Mouse (Mus musculus) hindbrain, embryonic 10.5 days (tissue): ENCODE results near the gene Smap2. TPM values are rescaled to one million over a fixed set of nuclear protein-coding genes. Genes with fewer than 3 reads are reported as not detected.
"Not testable (repeated sequence)": the region's sequence is repeated elsewhere in the genome, so short reads cannot be mapped to it uniquely, and the experiment has no call there.

ENCODE experiments used
- DNase-seq: peaks from one replicate; pipeline ENCODE4 v3.0.0-alpha.2; 2017; ENCODE audit warnings: low spot score
- H3K27ac ChIP-seq: fragments of 300-500 bp; sonication (generic); 2 replicates; pipeline ENCODE4 v1.5.1; 2016; ENCODE audit warnings: mild to moderate bottlenecking, moderate library complexity
- H3K27me3 ChIP-seq: fragments of 300-500 bp; sonication (generic); 2 replicates; pipeline ENCODE4 v1.6.1; 2016; ENCODE audit warnings: mild to moderate bottlenecking; ENCODE audit not compliant: poor library complexity, insufficient read depth, severe bottlenecking
- H3K36me3 ChIP-seq: fragments of 300-500 bp; sonication (generic); 2 replicates; pipeline ENCODE4 v1.6.1; 2016; ENCODE audit warnings: mild to moderate bottlenecking, moderate library complexity
- H3K4me1 ChIP-seq: fragments of 300-500 bp; sonication (generic); replicated peaks from 2 replicates; pipeline ENCODE4 v1.6.1; 2016; ENCODE audit warnings: mild to moderate bottlenecking
- H3K4me3 ChIP-seq: fragments of 300-500 bp; sonication (generic); 2 replicates; pipeline ENCODE4 v1.5.1; 2016; ENCODE audit warnings: mild to moderate bottlenecking, moderate library complexity
- H3K9me3 ChIP-seq: fragments of 300-500 bp; sonication (generic); 2 replicates; pipeline ENCODE4 v1.6.1; 2016; ENCODE audit warnings: mild to moderate bottlenecking, moderate library complexity
- WGBS: fragments of 180-500 bp; shearing (Covaris S2); methylation state at CpG from one replicate; pipeline ENCODE4 v1.1.7; 2016; 5-methylcytosine and 5-hydroxymethylcytosine counted together
- polyA plus RNA-seq: library from polyadenylated mRNA; unstranded; fragments of >200 nt; fragmentation: Nextera tagmentation; extraction: Ambion mirVana; gene quantifications from 2 replicates; pipeline ENCODE4 v1.2.1, GENCODE M21; 2016

The Smap2 gene
- polyA plus RNA-seq = 15.2 and 19.2 TPM in 2 replicates

DNA sequence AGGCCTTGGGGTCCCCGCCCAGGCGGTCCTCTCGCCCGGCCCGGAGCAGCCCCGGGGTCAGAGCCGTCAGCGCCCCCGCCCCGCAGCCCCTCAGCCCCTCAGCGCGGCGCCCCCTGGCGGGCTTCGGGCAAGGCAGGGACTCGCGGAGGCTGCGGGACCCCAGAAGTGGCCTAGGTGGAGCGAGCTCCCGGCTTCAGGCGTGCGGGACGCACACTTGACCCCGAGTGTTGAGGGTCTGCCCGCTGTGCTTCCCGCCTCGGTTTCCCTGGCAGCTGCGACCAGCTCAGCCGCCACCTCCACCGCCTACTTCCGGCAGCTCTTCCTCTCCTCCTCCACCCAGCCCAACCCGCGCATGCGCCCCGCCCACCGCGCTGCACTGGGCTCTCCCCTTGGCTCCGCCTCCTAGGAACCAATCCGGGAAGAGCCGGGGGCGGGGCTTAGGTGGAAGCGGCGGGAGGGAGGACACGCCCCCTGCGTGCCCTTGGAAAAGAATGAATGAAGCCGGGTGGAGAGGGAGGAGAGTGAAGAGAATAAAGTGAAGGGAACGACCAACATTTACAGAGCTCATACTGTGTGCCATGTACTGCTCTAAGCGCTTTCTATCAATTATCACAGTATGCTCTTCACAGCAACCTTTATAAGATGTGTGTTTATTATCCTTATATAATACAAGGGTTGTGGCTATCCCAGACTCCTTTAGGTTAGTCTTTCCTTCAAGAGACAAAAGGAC is at the start of gene Smap2:
Smap2 (minus strand) TSS at position 320 of the 730 bp plus-strand sequence.
- under 1% methylated on average over 48 of the region's 48 CpGs for whole genome bisulfite sequencing
- DNase-seq = peak; percentile 98

GRCm38 (mm10) chr4:121065336-121065735 is 48.3 kb upstream of the Smap2 start:
- no peaks in the 10 kb centered on the region for H3K27me3 ChIP-seq
- no peak overlapping the region for H3K4me3 ChIP-seq
- no peaks in the 10 kb centered on the region for H3K4me1 ChIP-seq
- H3K9me3 ChIP-seq = no peaks in the 10 kb centered on the region
- 89% methylated on average over 2 of the region's 2 CpGs for WGBS
- H3K36me3 ChIP-seq = peaks cover 78% of the 10 kb centered on the region
- no peak overlapping the region for H3K27ac ChIP-seq
- no peak for DNase-seq

More for the DNA sequence above, at the start of gene Smap2:
- no peaks in the 10 kb centered on the region for H3K27me3 ChIP-seq
- peak within 1 kb of the TSS; percentile 94 for H3K27ac ChIP-seq
- no peaks in the 10 kb centered on the region for H3K9me3 ChIP-seq
- H3K4me3 ChIP-seq = peak within 1 kb of the TSS; percentile 100
- H3K36me3 ChIP-seq = no peaks in the 10 kb centered on the region
- peaks cover 32% of the 10 kb centered on the region for H3K4me1 ChIP-seq

DNA sequence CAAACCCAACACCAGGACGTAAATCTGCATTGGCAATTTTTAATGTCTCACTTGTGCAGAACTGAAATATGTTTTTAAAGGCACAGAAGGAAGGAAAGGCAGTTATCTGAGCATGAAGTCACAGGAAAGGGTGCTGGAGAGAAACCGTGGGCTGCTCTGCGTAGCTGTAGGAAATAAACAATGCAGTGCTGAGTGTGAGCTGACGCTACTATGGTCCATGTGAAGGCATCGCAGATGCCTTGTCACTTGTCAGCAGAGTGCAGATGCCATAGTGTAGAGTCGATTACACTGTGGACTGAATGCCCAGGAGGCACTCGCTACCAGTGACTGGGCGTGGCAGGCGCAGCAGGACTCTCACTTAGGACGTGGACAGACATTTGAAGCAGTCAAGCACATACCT is 42.2 kb upstream of the Smap2 start:
- not testable (repeated sequence) for DNase-seq, H3K9me3 ChIP-seq, H3K4me1 ChIP-seq, H3K27me3 ChIP-seq, H3K27ac ChIP-seq, H3K4me3 ChIP-seq
- WGBS = 91% methylated on average over 10 of the region's 10 CpGs
- H3K36me3 ChIP-seq = peaks cover 42% of the 10 kb centered on the region

GRCm38 (mm10) chr4:121057032-121057431 is 40.0 kb upstream of the Smap2 start:
- no peaks in the 10 kb centered on the region for H3K9me3 ChIP-seq
- WGBS = 78% methylated on average over 2 of the region's 2 CpGs
- H3K27me3 ChIP-seq = peaks cover 24% of the 10 kb centered on the region
- H3K4me3 ChIP-seq = no peak overlapping the region
- H3K27ac ChIP-seq = no peak overlapping the region
- H3K36me3 ChIP-seq = peaks cover 29% of the 10 kb centered on the region
- H3K4me1 ChIP-seq = peaks cover 15% of the 10 kb centered on the region
- DNase-seq = no peak

DNA sequence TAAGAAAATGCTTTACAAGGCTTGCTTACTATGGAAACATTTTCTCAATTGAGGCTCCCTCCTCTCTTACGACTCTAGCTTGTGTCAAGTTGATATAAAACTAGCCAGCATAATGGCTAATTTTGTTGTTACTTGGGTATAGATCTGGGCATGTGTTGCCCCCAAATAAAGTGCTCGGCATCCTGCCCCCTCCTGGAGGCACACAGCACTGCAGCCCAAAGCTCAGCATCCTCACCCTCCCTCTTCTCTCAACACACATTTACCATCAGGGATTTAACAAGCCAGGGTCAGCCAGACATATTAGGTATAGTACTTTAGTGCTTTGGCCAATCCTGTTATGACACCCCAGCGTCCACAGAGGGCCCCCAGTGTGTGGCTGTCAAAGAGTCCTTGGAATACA is 39.3 kb upstream of the Smap2 start:
- 47% methylated on average over 3 of the region's 3 CpGs for WGBS
- no peak for DNase-seq

DNA sequence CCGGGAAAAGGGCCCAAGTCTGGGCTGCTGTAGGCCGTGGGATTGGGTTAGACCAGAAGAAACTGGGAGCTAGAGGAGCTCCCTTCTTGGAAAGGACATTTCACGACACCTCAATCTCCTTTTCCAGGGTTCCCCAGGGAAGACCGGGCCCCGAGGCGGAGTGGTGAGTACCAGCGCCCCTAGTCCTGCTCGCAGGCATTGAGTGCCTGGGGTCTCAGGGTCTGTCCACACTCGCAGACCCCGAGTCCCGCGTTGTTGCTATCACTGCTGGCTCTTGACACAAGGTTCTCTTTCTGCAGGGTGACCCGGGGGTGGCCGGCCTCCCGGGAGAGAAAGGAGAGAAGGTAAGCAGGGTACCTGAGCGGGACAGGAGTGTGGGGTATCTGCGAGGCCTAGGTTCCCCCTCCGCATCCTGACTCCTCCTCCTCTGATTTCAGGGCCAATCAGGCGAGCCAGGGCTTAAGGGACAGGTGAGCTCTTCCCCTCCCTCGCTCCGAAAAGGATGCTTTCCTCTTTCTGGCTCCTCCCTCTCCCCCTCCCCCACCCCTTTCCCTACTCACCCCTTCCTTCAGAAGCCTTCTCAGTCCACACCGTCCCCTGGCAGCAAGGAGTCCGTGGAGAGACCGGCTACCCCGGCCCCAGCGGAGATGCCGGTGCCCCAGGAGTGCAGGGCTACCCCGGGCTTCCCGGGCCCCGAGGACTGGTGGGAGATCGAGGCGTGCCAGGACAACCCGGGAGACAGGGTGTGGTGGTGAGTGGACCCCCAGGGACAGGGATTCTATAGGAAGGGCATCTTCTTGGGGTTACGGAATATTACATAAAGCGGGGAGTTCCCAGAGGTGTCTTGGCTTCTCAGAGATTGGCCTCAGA is 35.6 kb upstream of the Smap2 start:
- Histone ChIP-seq H3K27me3 (peaks cover 33% of the 10 kb centered on the region), H3K9me3 (no peaks in the 10 kb centered on the region), H3K36me3 (no peaks in the 10 kb centered on the region; the same call in 1 of the 2 replicates), H3K27ac (peak overlapping the region; percentile 50), H3K4me3 (peak overlapping the region; percentile 41), H3K4me1 (peaks cover 21% of the 10 kb centered on the region)
- WGBS = 8% methylated on average over 35 of the region's 35 CpGs
- DNase-seq = no peak

More for the DNA sequence above, 39.3 kb upstream of the Smap2 start:
- H3K4me3 ChIP-seq = no peak overlapping the region
- no peak overlapping the region for H3K27ac ChIP-seq
- peaks cover 24% of the 10 kb centered on the region for H3K36me3 ChIP-seq
- H3K9me3 ChIP-seq = no peaks in the 10 kb centered on the region
- peaks cover 31% of the 10 kb centered on the region for H3K27me3 ChIP-seq
- peaks cover 21% of the 10 kb centered on the region for H3K4me1 ChIP-seq

GRCm38 (mm10) chr4:121051863-121052262 is 34.8 kb upstream of the Smap2 start:
- Histone ChIP-seq H3K27me3 (peaks cover 33% of the 10 kb centered on the region), H3K4me3 (no peak overlapping the region), H3K36me3 (no peaks in the 10 kb centered on the region; the same call in 1 of the 2 replicates), H3K27ac (0 out of 2 replicates have a peak overlapping the region, but pooled peaks have one; percentile 50), H3K9me3 (no peaks in the 10 kb centered on the region), H3K4me1 (peaks cover 21% of the 10 kb centered on the region)
- 22% methylated on average over 4 of the region's 4 CpGs for WGBS
- DNase-seq = no peak

DNA sequence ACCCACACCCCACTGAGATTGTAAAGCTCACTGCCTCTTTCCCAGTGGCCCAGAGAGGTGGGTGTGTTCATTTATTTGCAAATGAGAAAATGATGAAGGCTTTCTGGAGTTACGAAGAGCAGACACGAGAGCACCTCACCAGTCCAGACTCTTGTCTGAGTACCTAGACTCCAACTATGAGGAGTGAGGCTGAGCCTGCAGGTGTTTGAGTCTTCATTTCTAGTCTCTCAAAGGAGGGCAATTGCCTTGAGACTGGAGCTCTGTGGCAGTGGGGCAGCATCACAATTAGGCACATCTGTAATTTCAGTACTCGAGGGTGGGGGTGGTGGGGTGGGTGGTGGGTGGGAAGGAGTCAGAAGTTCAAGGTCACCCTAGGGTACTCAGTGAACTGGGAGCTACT is 25.9 kb upstream of the Smap2 start:
- WGBS = 77% methylated on average over 3 of the region's 3 CpGs
- H3K27ac ChIP-seq = peak overlapping the region; percentile 72; the same call in 1 of the 2 replicates
- peaks cover 30% of the 10 kb centered on the region for H3K27me3 ChIP-seq
- no peaks in the 10 kb centered on the region for H3K36me3 ChIP-seq
- no peaks in the 10 kb centered on the region for H3K9me3 ChIP-seq
- DNase-seq = no peak
- H3K4me3 ChIP-seq = no peak overlapping the region
- peaks cover 37% of the 10 kb centered on the region for H3K4me1 ChIP-seq

GRCm38 (mm10) chr4:121042472-121042871 is 25.4 kb upstream of the Smap2 start:
- no peak for DNase-seq
- no peaks in the 10 kb centered on the region for H3K9me3 ChIP-seq
- H3K27ac ChIP-seq = peak overlapping the region; percentile 72
- 58% methylated on average over 5 of the region's 5 CpGs for WGBS
- H3K36me3 ChIP-seq = no peaks in the 10 kb centered on the region
- peaks cover 34% of the 10 kb centered on the region for H3K27me3 ChIP-seq
- H3K4me1 ChIP-seq = peaks cover 37% of the 10 kb centered on the region
- H3K4me3 ChIP-seq = no peak overlapping the region

DNA sequence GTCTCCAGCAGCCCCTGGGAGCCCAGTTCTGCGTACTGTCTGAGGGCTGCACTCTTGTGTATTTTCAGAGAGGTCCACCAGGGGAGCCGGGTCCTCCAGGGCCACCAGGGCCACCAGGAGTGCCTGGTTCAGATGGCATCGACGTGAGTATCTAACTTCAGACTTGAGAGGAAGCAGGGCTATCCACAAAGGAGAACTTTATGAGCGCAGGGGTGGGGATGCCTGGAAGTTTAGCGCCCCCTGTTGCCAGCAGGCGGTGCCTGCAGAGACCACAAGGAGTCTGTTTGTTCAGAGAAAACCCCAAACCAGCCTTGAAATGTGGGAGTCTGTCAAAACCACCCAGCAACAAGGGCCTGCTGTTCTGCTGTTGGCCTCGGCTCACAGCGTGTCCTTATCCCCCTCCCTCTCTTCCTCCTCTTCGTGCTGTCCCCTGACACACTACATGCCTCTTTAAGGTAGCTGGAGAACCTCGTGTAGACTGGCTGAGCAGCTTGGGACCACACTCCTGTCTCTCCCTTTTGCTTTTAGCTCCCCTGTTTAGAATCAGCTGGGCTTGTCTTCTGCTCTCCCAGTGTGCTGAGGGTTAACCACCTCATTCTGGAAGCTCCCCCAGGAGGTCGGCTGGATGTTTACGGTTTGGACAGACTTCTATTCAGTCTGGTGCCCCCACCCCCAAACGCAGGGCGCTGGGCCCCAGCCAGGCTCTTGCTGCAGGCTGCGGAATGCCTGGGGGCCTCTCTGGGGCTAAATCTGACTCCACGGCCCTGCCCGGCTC is 24.0 kb upstream of the Smap2 start:
- no peaks in the 10 kb centered on the region for H3K9me3 ChIP-seq
- DNase-seq = peak; percentile 81
- H3K36me3 ChIP-seq = no peaks in the 10 kb centered on the region
- peaks cover 34% of the 10 kb centered on the region for H3K27me3 ChIP-seq
- peak overlapping the region; percentile 85 for H3K27ac ChIP-seq
- 7% methylated on average over 18 of the region's 18 CpGs for WGBS
- H3K4me1 ChIP-seq = peaks cover 37% of the 10 kb centered on the region
- H3K4me3 ChIP-seq = peak overlapping the region; percentile 27

DNA sequence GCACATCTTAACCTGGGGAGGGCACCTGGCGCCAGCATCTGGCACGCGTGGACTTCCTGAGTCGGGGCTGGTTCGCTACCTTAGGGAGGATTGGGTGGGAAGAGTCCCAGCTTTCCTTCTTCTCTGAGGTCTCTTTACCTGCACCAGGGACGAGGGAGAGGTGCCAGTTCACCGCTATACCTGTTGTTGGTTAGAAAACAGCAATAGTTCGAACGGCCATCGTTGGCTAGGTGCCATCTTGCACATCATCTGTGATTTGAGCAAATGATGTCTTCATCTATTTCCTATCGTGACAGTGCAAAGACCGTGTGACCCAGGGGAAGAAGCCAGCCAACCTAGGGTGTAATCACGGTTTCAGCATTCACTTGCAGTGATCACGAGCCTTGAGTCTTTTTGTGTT is 23.3 kb upstream of the Smap2 start:
- H3K9me3 ChIP-seq = no peaks in the 10 kb centered on the region
- H3K36me3 ChIP-seq = no peaks in the 10 kb centered on the region
- H3K4me3 ChIP-seq = peak overlapping the region; percentile 57
- peak overlapping the region; percentile 85 for H3K27ac ChIP-seq
- H3K4me1 ChIP-seq = peaks cover 37% of the 10 kb centered on the region
- H3K27me3 ChIP-seq = peaks cover 34% of the 10 kb centered on the region
- 62% methylated on average over 14 of the region's 14 CpGs for WGBS
- no peak for DNase-seq

DNA sequence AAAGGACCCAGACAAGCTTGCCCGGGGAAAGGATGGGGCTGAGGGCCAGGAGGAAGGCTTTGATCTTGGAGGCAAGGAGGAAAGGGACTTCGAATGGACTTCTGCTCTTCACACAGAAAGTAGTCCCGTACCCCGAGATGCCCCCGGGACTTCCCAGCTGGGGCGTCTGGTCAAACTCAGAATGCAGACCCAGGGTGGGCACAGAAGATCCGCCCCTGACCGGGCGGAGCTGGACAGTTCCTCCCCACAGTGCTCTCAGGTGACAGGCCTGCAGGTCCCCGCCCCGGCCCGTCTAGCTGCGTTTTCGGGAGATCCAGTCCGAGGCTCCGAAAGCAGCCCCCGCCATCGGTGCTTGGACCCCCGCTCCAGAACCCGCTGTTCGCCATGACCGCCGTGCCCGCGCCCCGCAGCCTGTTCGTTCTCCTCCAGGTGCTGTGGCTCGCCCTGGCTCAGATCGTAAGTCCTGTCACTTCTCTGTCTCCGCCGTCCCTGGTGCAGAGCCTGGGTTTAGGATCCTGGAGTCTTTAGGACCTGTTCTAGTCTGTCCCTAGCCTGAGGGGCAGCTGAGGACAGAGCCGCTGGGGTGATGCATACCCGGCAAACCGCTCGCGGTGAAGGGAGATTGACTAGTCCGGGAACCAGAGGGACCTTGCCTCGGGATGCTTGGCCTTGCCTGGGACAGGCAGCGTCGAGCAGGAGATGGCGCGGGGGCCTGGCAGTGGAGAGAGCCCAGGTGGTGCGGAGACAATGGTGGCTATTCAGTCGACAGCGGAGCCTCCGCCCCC is 22.5 kb upstream of the Smap2 start, which contains the start of gene Col9a2:
Col9a2 (plus strand) TSS at position 55 of the 785 bp plus-strand sequence.
- Histone ChIP-seq H3K4me3 (peak within 1 kb of the TSS; percentile 57), H3K27me3 (peaks cover 34% of the 10 kb centered on the region), H3K36me3 (no peaks in the 10 kb centered on the region), H3K9me3 (no peaks in the 10 kb centered on the region), H3K27ac (peak within 1 kb of the TSS; percentile 85), H3K4me1 (peaks cover 37% of the 10 kb centered on the region)
- peak; percentile 53 for DNase-seq
- 3% methylated on average over 46 of the region's 46 CpGs for WGBS
